Mouse (Mus musculus) lung, postnatal 0 days (tissue): ENCODE results near the gene Pip5k1b.

Experiments
- CTCF ChIP-seq: IDR thresholded peaks from 2 replicates; pipeline ENCODE4 v1.5.1; 2016; ENCODE audit warnings: antibody characterized with exemption, mild to moderate bottlenecking
- EP300 ChIP-seq: IDR thresholded peaks from 2 replicates; pipeline ENCODE4 v1.6.1; 2016; ENCODE audit warnings: antibody characterized with exemption, mild to moderate bottlenecking, control low read depth

- no peak for TF ChIP-seq CTCF
- no peak for TF ChIP-seq EP300
Observed at GRCm38 (mm10) chr19:24501525-24501924, 54.1 kb downstream of the Pip5k1b start.
